Mouse (Mus musculus) CH12.LX (cell line): ENCODE measurements around the gene Hist2h2aa2. TPM values are rescaled to one million over a fixed set of nuclear protein-coding genes. Genes with fewer than 3 reads are reported as not detected.

Experiments
- polyA plus RNA-seq: library from polyadenylated mRNA; unstranded; fragments of >175 nt; gene quantifications from 2 replicates; pipeline ENCODE4 v1.2.1, GENCODE M21; 2012; ENCODE audit warnings: low read depth; ENCODE audit not compliant: insufficient read length
- total RNA-seq, 2 experiments: library from RNA; depleted of rRNA; stranded (reverse); fragments of 300-350 nt in 1 of 2; fragments of >200 nt in 1 of 2; gene quantifications; 2 replicates each; pipeline ENCODE4 v1.2.3; 2012 to 2014

Hist2h2aa2 gene
- total and polyA plus RNA-seq, 3 experiments: 2.7 to 5,136 TPM; not detected in 1

Other genes with a start within 250 kb of the Hist2h2aa2 start
- gene Plekho1, start 244.3 kb downstream of the Hist2h2aa2 start, total RNA-seq (2012; rRNA removed): 23.0 and 24.6 TPM in 2 replicates
- 22.2 and 22.3 TPM in 2 replicates for gene Plekho1, start 244.3 kb downstream of the Hist2h2aa2 start, total RNA-seq (2014; rRNA removed)
- 18.6 and 23.4 TPM in 2 replicates for gene Plekho1, start 244.3 kb downstream of the Hist2h2aa2 start, polyA plus RNA-seq
- gene Vps45, start 181.8 kb downstream of the Hist2h2aa2 start, total RNA-seq (2012; rRNA removed): 19.1 and 20.8 TPM in 2 replicates
- gene Vps45, start 181.8 kb downstream of the Hist2h2aa2 start, total RNA-seq (2014; rRNA removed): 16.8 and 19.6 TPM in 2 replicates
- gene Vps45, start 181.8 kb downstream of the Hist2h2aa2 start, polyA plus RNA-seq: 14.5 and 16.2 TPM in 2 replicates
- 14.4 and 14.9 TPM in 2 replicates for gene Otud7b, start 135.7 kb downstream of the Hist2h2aa2 start, total RNA-seq (2012; rRNA removed)
- 10.9 and 12.3 TPM in 2 replicates for gene Otud7b, start 135.7 kb downstream of the Hist2h2aa2 start, total RNA-seq (2014; rRNA removed)
- 17.7 and 18.7 TPM in 2 replicates for gene Otud7b, start 135.7 kb downstream of the Hist2h2aa2 start, polyA plus RNA-seq
- gene Mtmr11, start 78.3 kb downstream of the Hist2h2aa2 start, total RNA-seq (2012; rRNA removed): 0.81 and 1.0 TPM in 2 replicates
- 0.45 and 0.83 TPM in 2 replicates for gene Mtmr11, start 78.3 kb downstream of the Hist2h2aa2 start, total RNA-seq (2014; rRNA removed)
- 0.82 and 2.5 TPM in 2 replicates for gene Mtmr11, start 78.3 kb downstream of the Hist2h2aa2 start, polyA plus RNA-seq
- 47.9 and 60.6 TPM in 2 replicates for gene Sf3b4, start 67.9 kb downstream of the Hist2h2aa2 start, total RNA-seq (2012; rRNA removed)
- gene Sf3b4, start 67.9 kb downstream of the Hist2h2aa2 start, total RNA-seq (2014; rRNA removed): 33.7 and 38.1 TPM in 2 replicates
- gene Sf3b4, start 67.9 kb downstream of the Hist2h2aa2 start, polyA plus RNA-seq: 114 and 147 TPM in 2 replicates
- gene Sv2a, start 59.1 kb downstream of the Hist2h2aa2 start, total RNA-seq (2012; rRNA removed): 2.6 and 4.0 TPM in 2 replicates
- gene Sv2a, start 59.1 kb downstream of the Hist2h2aa2 start, total RNA-seq (2014; rRNA removed): 0.97 and 1.1 TPM in 2 replicates
- 6.5 and 6.7 TPM in 2 replicates for gene Sv2a, start 59.1 kb downstream of the Hist2h2aa2 start, polyA plus RNA-seq
- gene Bola1, start 20.6 kb downstream of the Hist2h2aa2 start, total RNA-seq (2012; rRNA removed): 48.2 and 57.0 TPM in 2 replicates
- gene Bola1, start 20.6 kb downstream of the Hist2h2aa2 start, total RNA-seq (2014; rRNA removed): 54.0 and 56.5 TPM in 2 replicates
- 47.6 and 56.2 TPM in 2 replicates for gene Bola1, start 20.6 kb downstream of the Hist2h2aa2 start, polyA plus RNA-seq
- gene Hist2h2ab, start 20.4 kb downstream of the Hist2h2aa2 start, total RNA-seq (2012; rRNA removed): 27.8 and 31.4 TPM in 2 replicates
- gene Hist2h2ab, start 20.4 kb downstream of the Hist2h2aa2 start, total RNA-seq (2014; rRNA removed): 1.1 and 2.1 TPM in 2 replicates
- not detected in 2 replicates for gene Hist2h2ab, start 20.4 kb downstream of the Hist2h2aa2 start, polyA plus RNA-seq
- gene Hist2h2ac, start 19.4 kb downstream of the Hist2h2aa2 start, total RNA-seq (2012; rRNA removed): 1,185 and 1,357 TPM in 2 replicates
- 28.1 and 53.9 TPM in 2 replicates for gene Hist2h2ac, start 19.4 kb downstream of the Hist2h2aa2 start, total RNA-seq (2014; rRNA removed)
- gene Hist2h2ac, start 19.4 kb downstream of the Hist2h2aa2 start, polyA plus RNA-seq: 1.5 TPM in 1 of 2 replicates, not detected in the other
- gene Hist2h2be, start 19.2 kb downstream of the Hist2h2aa2 start, total RNA-seq (2012; rRNA removed): 3.8 and 3.9 TPM in 2 replicates
- gene Hist2h2be, start 19.2 kb downstream of the Hist2h2aa2 start, total RNA-seq (2014; rRNA removed): 2.9 and 4.0 TPM in 2 replicates
- gene Hist2h2be, start 19.2 kb downstream of the Hist2h2aa2 start, polyA plus RNA-seq: 2.3 and 2.5 TPM in 2 replicates
- gene Hist2h3c2, start 1.1 kb downstream of the Hist2h2aa2 start, total RNA-seq (2012; rRNA removed): 1,105 and 1,173 TPM in 2 replicates
- 11.0 and 15.3 TPM in 2 replicates for gene Hist2h3c2, start 1.1 kb downstream of the Hist2h2aa2 start, total RNA-seq (2014; rRNA removed)
- gene Hist2h3c2, start 1.1 kb downstream of the Hist2h2aa2 start, polyA plus RNA-seq: 1.3 TPM in 2 replicates
- gene Hist2h2aa1, start 5.2 kb upstream of the Hist2h2aa2 start, total RNA-seq (2012; rRNA removed): 1,248 and 1,515 TPM in 2 replicates
- gene Hist2h2aa1, start 5.2 kb upstream of the Hist2h2aa2 start, total RNA-seq (2014; rRNA removed): 48.1 and 113 TPM in 2 replicates
- 0.64 and 0.98 TPM in 2 replicates for gene Hist2h2aa1, start 5.2 kb upstream of the Hist2h2aa2 start, polyA plus RNA-seq
- gene Hist2h3c1, start 6.4 kb upstream of the Hist2h2aa2 start, total RNA-seq (2012; rRNA removed): 0.67 and 1.4 TPM in 2 replicates
- 1.2 and 1.4 TPM in 2 replicates for gene Hist2h3c1, start 6.4 kb upstream of the Hist2h2aa2 start, total RNA-seq (2014; rRNA removed)
- 0.33 and 0.34 TPM in 2 replicates for gene Hist2h3c1, start 6.4 kb upstream of the Hist2h2aa2 start, polyA plus RNA-seq
- gene Hist2h4, start 23.0 kb upstream of the Hist2h2aa2 start, total RNA-seq (2012; rRNA removed): 116 and 130 TPM in 2 replicates
- 1.0 and 2.5 TPM in 2 replicates for gene Hist2h4, start 23.0 kb upstream of the Hist2h2aa2 start, total RNA-seq (2014; rRNA removed)
- gene Hist2h4, start 23.0 kb upstream of the Hist2h2aa2 start, polyA plus RNA-seq: 0.20 and 0.91 TPM in 2 replicates
- gene Hist2h3b, start 28.4 kb upstream of the Hist2h2aa2 start, total RNA-seq (2012; rRNA removed): 1,287 and 1,421 TPM in 2 replicates
- 18.3 and 39.4 TPM in 2 replicates for gene Hist2h3b, start 28.4 kb upstream of the Hist2h2aa2 start, total RNA-seq (2014; rRNA removed)
- 7.2 and 12.1 TPM in 2 replicates for gene Hist2h3b, start 28.4 kb upstream of the Hist2h2aa2 start, polyA plus RNA-seq
- gene Hist2h2bb, start 29.5 kb upstream of the Hist2h2aa2 start, total RNA-seq (2012; rRNA removed): 2,265 and 2,866 TPM in 2 replicates
- gene Hist2h2bb, start 29.5 kb upstream of the Hist2h2aa2 start, total RNA-seq (2014; rRNA removed): 36.0 and 51.9 TPM in 2 replicates
- gene Hist2h2bb, start 29.5 kb upstream of the Hist2h2aa2 start, polyA plus RNA-seq: 1.6 and 4.1 TPM in 2 replicates
- gene Fcgr1, start 53.7 kb upstream of the Hist2h2aa2 start, total RNA-seq (2012; rRNA removed): 0.04 TPM in 1 of 2 replicates, not detected in the other
- gene Fcgr1, start 53.7 kb upstream of the Hist2h2aa2 start, total RNA-seq (2014; rRNA removed): 0.18 TPM in 1 of 2 replicates, not detected in the other
- 0.27 TPM in 1 of 2 replicates, not detected in the other for gene Fcgr1, start 53.7 kb upstream of the Hist2h2aa2 start, polyA plus RNA-seq
- 0.13 TPM in 1 of 2 replicates, not detected in the other for gene BC107364, start 212.0 kb upstream of the Hist2h2aa2 start, total RNA-seq (2012; rRNA removed)
- not detected in 2 replicates for gene BC107364, start 212.0 kb upstream of the Hist2h2aa2 start, total RNA-seq (2014; rRNA removed)
- gene BC107364, start 212.0 kb upstream of the Hist2h2aa2 start, polyA plus RNA-seq: not detected in 2 replicates